Mouse (Mus musculus): ENCODE measurements around the gene Mctp2. TPM values are rescaled to one million over a fixed set of nuclear protein-coding genes. Genes with fewer than 3 reads are reported as not detected.

The Mctp2 gene
- total RNA-seq (2023), result 54.6 and 76.0 TPM in 2 replicates

DNA sequence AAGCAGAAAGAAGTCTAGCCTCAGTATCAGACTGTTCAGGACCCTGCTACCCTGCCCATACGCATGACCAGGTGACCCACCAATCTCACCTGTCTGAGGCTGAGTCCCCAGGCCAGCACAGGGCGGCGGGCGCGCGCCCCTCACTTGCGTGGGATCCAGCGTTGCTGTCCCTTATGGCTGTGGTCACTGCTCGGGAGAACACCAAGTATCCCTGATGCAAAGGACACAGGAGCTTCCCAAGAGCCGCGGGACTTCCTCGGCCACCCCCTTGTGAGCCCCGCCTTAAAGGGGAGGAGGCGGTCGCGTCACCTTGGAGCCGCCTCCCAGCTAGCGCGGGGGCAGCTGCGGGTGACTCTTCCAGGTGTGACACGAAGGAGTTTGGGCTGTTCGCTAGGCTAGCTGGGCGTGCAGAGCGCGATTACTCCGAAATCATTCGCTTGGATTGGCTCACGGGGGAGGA, at the start of gene Mctp2:
Gene Mctp2, minus strand, starts transcription at position 227 of the 460 bp plus-strand sequence.

